Mouse (Mus musculus): ENCODE data around the gene Pin1rt1.

DNA sequence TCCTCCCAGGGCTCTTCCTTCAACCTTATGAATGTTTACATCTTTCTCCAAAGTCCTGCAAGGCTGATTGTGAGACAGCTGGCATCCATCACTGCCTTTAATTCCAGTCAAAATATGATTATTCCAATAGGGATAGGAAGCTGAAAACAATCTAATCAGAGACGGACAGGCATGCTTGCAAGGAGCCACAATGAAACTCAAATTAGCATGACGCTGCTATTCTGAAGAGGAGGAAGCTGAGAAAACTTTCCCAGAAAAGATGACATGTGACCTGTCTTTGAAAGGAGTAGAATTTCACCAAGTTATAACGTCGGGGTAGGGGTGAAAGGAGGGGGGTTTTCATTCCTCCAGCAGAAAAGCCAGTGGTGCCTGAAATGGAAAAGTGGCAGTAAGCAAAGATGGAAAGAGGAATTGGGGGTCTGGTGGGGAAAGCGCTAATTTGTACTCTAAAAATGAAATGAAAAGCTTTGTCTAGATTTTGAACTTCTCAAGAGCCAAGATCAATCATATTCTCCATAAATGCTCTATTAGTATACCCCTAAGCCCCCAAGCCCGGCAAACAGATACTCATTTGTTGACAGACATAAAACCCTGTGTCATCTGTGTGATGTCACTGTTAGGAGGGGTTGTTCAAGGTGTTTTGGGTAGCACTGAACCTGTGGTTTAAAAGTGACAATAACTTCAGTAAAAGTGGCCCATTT lies 5.4 kb downstream of the Pin1rt1 start:
- TF ChIP-seq POLR2A (IDR thresholded peaks at IDR 0.05; ENCODE audit: borderline replicate concordance, extremely low read depth, low read depth, low read length), result no peak
- TF ChIP-seq CTCF (IDR thresholded peaks at IDR 0.05; ENCODE audit: insufficient read depth, low read length), result no peak
